In the genomic region with DNA sequence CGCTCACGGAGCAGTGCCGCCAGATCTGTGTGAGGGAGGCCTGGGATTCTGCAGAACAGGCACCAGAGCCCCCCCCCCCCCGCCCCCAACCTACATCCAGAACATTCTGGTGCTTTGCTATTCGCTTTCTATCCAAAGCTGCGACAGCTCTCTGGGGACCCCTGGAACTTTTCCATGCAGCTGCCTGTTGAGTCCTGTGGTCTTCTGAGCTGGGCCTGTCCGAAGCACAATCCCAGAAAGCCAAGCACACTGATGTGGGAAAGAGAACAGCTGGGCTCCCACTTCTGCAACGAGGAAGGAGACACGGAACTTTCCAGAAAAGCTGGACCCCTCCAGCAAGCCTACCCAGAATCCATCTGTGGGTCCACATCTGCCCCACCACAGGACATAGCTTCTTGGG, we compare ENCODE assay signal across 23 mouse cellular contexts. TPM values are rescaled to one million over a fixed set of nuclear protein-coding genes. Genes with fewer than 3 reads are reported as not detected.
"Had no signal": no experiment of that assay in that cellular context is flagged by ENCODE, and none has a peak within 500 bp of the region (broad histone marks: within the 10 kb centered on the region; RNA-seq: fewer than 3 reads in every experiment).

No protein-coding gene starts in this region.

- H3K36me3 ChIP-seq: limb, embryonic 13.5 days; liver, embryonic 12.5 days; midbrain, embryonic 10.5 days; neural tube, embryonic 13.5 days had no signal

- H3K27ac ChIP-seq: limb, embryonic 13.5 days; liver, embryonic 12.5 days; midbrain, embryonic 10.5 days; neural tube, embryonic 13.5 days had no signal

- H3K4me3 ChIP-seq: limb, embryonic 13.5 days; liver, embryonic 12.5 days; midbrain, embryonic 10.5 days; neural tube, embryonic 13.5 days had no signal

- H3K4me1 ChIP-seq: limb, embryonic 13.5 days; liver, embryonic 12.5 days; midbrain, embryonic 10.5 days; neural tube, embryonic 13.5 days had no signal

- DNase-seq: kidney, postnatal 25 days; layer of hippocampus, adult 9-11 months; layer of hippocampus, postnatal 36 days; lung, embryonic 14.5 days; lung, postnatal 10 days; lung, postnatal 4 days; retina, postnatal 1 day; right cerebral cortex, postnatal 4 days; thymus, postnatal 36 days had no signal

- H3K9me3 ChIP-seq: limb, embryonic 13.5 days; liver, embryonic 12.5 days; midbrain, embryonic 10.5 days; neural tube, embryonic 13.5 days had no signal

- H3K27me3 ChIP-seq: limb, embryonic 13.5 days; liver, embryonic 12.5 days; neural tube, embryonic 13.5 days had no signal

RNA-seq across cellular contexts. Expression of gene AF067063, which starts 20.0 kb away (rescaled TPM):
- total RNA-seq: layer of hippocampus, adult 18-20 months; layer of hippocampus, postnatal 36 days; left cerebral cortex, adult 8-10 months; left cerebral cortex, postnatal 36 days; megakaryocyte, adult 5-6 weeks had no signal
- polyA plus RNA-seq: kidney, embryonic 14.5 days; limb, embryonic 13.5 days; liver, embryonic 12.5 days; liver, embryonic 16.5 days; lung, embryonic 14.5 days; midbrain, embryonic 10.5 days; midbrain, embryonic 16.5 days; spleen, adult 2 months; stomach, embryonic 16.5 days; thymus, postnatal 0 days had no signal

RNA-seq across cellular contexts. Expression of gene D13Ertd608e, which starts 25.8 kb away (rescaled TPM):
- total RNA-seq: layer of hippocampus, adult 18-20 months; layer of hippocampus, postnatal 36 days; left cerebral cortex, postnatal 36 days had no signal
- polyA plus RNA-seq: kidney, embryonic 14.5 days; limb, embryonic 13.5 days; liver, embryonic 12.5 days; liver, embryonic 16.5 days; lung, embryonic 14.5 days; midbrain, embryonic 10.5 days; midbrain, embryonic 16.5 days; neural tube, embryonic 13.5 days; stomach, embryonic 16.5 days; thymus, postnatal 0 days had no signal
